Mouse (Mus musculus) pancreas, adult 10 weeks (tissue): ENCODE results near the gene Olfr702. TPM values are rescaled to one million over a fixed set of nuclear protein-coding genes. Genes with fewer than 3 reads are reported as not detected.

Experiments
- polyA plus RNA-seq: library from polyadenylated mRNA; stranded (reverse); fragments of 350-450 nt; fragmentation: Illumina TruSeq; extraction: RNeasy Lipid Tissue Mini Kit (QIAGEN cat#74804); gene quantifications from one replicate; pipeline ENCODE4 v1.2.3, GENCODE M21; 2015; ENCODE audit warnings: low read depth, low replicate concordance; ENCODE audit not compliant: insufficient read depth

Olfr702 gene
- not detected for polyA plus RNA-seq

GRCm38 (mm10) chr7:106833793-106834192 lies at the start of gene Olfr702:
Olfr702 (minus strand) TSS chr7:106833893.

GRCm38 (mm10) chr7:106876791-106877190 lies 43.1 kb upstream of the Olfr702 start, which contains the start of gene Olfr705:
Olfr705 (minus strand) TSS chr7:106876891.

GRCm38 (mm10) chr7:106862885-106863284 lies 29.2 kb upstream of the Olfr702 start, which contains the start of gene Olfr704:
Olfr704 (plus strand) TSS chr7:106863185.

GRCm38 (mm10) chr7:106843060-106843459 lies 9.4 kb upstream of the Olfr702 start, which contains the start of gene Olfr703:
Olfr703 (plus strand) TSS chr7:106843360.

GRCm38 (mm10) chr7:106813829-106814228 lies 19.9 kb downstream of the Olfr702 start, which contains the start of gene Olfr701:
Olfr701 (plus strand) TSS chr7:106814129.

GRCm38 (mm10) chr7:106808734-106809133 lies 25.0 kb downstream of the Olfr702 start, which contains the start of gene Olfr700:
Olfr700 (minus strand) TSS chr7:106808834.

GRCm38 (mm10) chr7:106793098-106793497 lies 40.6 kb downstream of the Olfr702 start, which contains the start of gene Olfr699:
Olfr699 (minus strand) TSS chr7:106793198.

Other genes starting within 250 kb of the Olfr702 start
- gene Olfr693, start 153.3 kb downstream of the Olfr702 start, polyA plus RNA-seq, result not detected
- gene Olfr694, start 142.1 kb downstream of the Olfr702 start, polyA plus RNA-seq, result not detected
- not detected for gene Olfr695, start 117.5 kb downstream of the Olfr702 start, polyA plus RNA-seq
- not detected for gene Olfr697, start 91.5 kb downstream of the Olfr702 start, polyA plus RNA-seq
- not detected for gene Olfr698, start 78.5 kb downstream of the Olfr702 start, polyA plus RNA-seq
- gene Olfr699, start 40.7 kb downstream of the Olfr702 start, polyA plus RNA-seq, result not detected
- not detected for gene Olfr700, start 25.1 kb downstream of the Olfr702 start, polyA plus RNA-seq
- gene Olfr701, start 19.8 kb downstream of the Olfr702 start, polyA plus RNA-seq, result not detected
- gene Olfr703, start 9.5 kb upstream of the Olfr702 start, polyA plus RNA-seq, result not detected
- gene Olfr704, start 29.3 kb upstream of the Olfr702 start, polyA plus RNA-seq, result not detected
- not detected for gene Olfr705, start 43.0 kb upstream of the Olfr702 start, polyA plus RNA-seq
- gene Olfr706, start 54.3 kb upstream of the Olfr702 start, polyA plus RNA-seq, result not detected
- not detected for gene Olfr707, start 67.3 kb upstream of the Olfr702 start, polyA plus RNA-seq
- not detected for gene Olfr1532-ps1, start 74.1 kb upstream of the Olfr702 start, polyA plus RNA-seq
- gene Olfr709-ps1, start 98.3 kb upstream of the Olfr702 start, polyA plus RNA-seq, result not detected
- not detected for gene Olfr710, start 114.4 kb upstream of the Olfr702 start, polyA plus RNA-seq
- gene Olfr6, start 130.0 kb upstream of the Olfr702 start, polyA plus RNA-seq, result not detected
- gene Olfr711, start 141.6 kb upstream of the Olfr702 start, polyA plus RNA-seq, result not detected
- not detected for gene Olfr2, start 172.2 kb upstream of the Olfr702 start, polyA plus RNA-seq
- gene Olfr713, start 197.3 kb upstream of the Olfr702 start, polyA plus RNA-seq, result not detected
- not detected for gene Olfr714, start 237.1 kb upstream of the Olfr702 start, polyA plus RNA-seq